Mouse (Mus musculus) cerebellum, postnatal 36 days (tissue): ENCODE results near the gene Lmx1b.

Source experiments
- DNase-seq, 2 experiments: peaks; one replicate each; pipeline ENCODE4 v3.0.0; 2021 to 2022; ENCODE audit warnings: mixed read lengths in 2 of 2

Lmx1b gene

GRCm38 (mm10) chr2:33643721-33644713 lies 3.7 kb upstream of the Lmx1b start:
- no peak for DNase-seq

- DNase-seq: peak; percentile 77 to 80
Observed at GRCm38 (mm10) chr2:33642650-33643458, 2.5 kb upstream of the Lmx1b start.

GRCm38 (mm10) chr2:33641859-33642571 lies 1.7 kb upstream of the Lmx1b start:
- DNase-seq: no peak

- no peak for DNase-seq
Observed at GRCm38 (mm10) chr2:33640978-33641858, 907 bp upstream of the Lmx1b start.

GRCm38 (mm10) chr2:33639301-33640170 lies 775 bp downstream of the Lmx1b start:
- DNase-seq: no peak

GRCm38 (mm10) chr2:33638141-33638733 lies 2.1 kb downstream of the Lmx1b start:
- DNase-seq: no peak

- DNase-seq: no peak
Observed at GRCm38 (mm10) chr2:33637288-33637687, 3.0 kb downstream of the Lmx1b start.

- no peak for DNase-seq
Observed at GRCm38 (mm10) chr2:33636628-33637188, 3.6 kb downstream of the Lmx1b start.

- no peak for DNase-seq
Observed at GRCm38 (mm10) chr2:33636117-33636521, 4.2 kb downstream of the Lmx1b start.

- DNase-seq: no peak
Observed at GRCm38 (mm10) chr2:33635323-33636116, 4.8 kb downstream of the Lmx1b start.

GRCm38 (mm10) chr2:33634481-33635090 lies 5.7 kb downstream of the Lmx1b start:
- no peak for DNase-seq

GRCm38 (mm10) chr2:33633955-33634354 lies 6.4 kb downstream of the Lmx1b start:
- DNase-seq: no peak

GRCm38 (mm10) chr2:33633237-33633636 lies 7.1 kb downstream of the Lmx1b start:
- DNase-seq: no peak

- DNase-seq: no peak
Observed at GRCm38 (mm10) chr2:33632551-33633059, 7.7 kb downstream of the Lmx1b start.

GRCm38 (mm10) chr2:33631708-33632343 lies 8.5 kb downstream of the Lmx1b start:
- no peak for DNase-seq

- DNase-seq: no peak
Observed at GRCm38 (mm10) chr2:33631022-33631707, 9.1 kb downstream of the Lmx1b start.
